Mouse (Mus musculus) ES-E14 (cell line): ENCODE results near the gene Prkag2. TPM values are rescaled to one million over a fixed set of nuclear protein-coding genes. Genes with fewer than 3 reads are reported as not detected.

ENCODE experiments used
- DNase-seq: peaks from one replicate; pipeline ENCODE4 v3.0.0-alpha.2; 2013; ENCODE audit warnings: low read depth, low spot score
- H3K27ac ChIP-seq: 2 replicates; pipeline ENCODE4 v1.5.1; 2012; ENCODE audit warnings: low read depth, mild to moderate bottlenecking, low read length, moderate library complexity, mixed read lengths; ENCODE audit not compliant: poor library complexity, insufficient read depth, severe bottlenecking
- H3K36me3 ChIP-seq: 2 replicates; pipeline ENCODE4 v1.6.1; 2012; ENCODE audit warnings: mild to moderate bottlenecking, low read length, moderate library complexity, mixed read lengths; ENCODE audit not compliant: control insufficient read depth, poor library complexity, insufficient read depth, severe bottlenecking
- H3K4me1 ChIP-seq, 2 experiments: fragments of 150-350 bp in 1 of 2; sonication (generic) in 1 of 2; 2 replicates each; pipeline ENCODE4 v1.6.1; 2012; ENCODE audit warnings: low read length in 2 of 2, mild to moderate bottlenecking in 1 of 2, mixed read lengths in 1 of 2; ENCODE audit not compliant: control insufficient read depth in 2 of 2, insufficient read depth in 2 of 2, poor library complexity in 1 of 2
- H3K4me3 ChIP-seq, 2 experiments: fragments of 150-350 bp in 1 of 2; sonication (generic) in 1 of 2; 2 replicates each; pipeline ENCODE4 v1.5.1; 2012; ENCODE audit warnings: low read length in 2 of 2, low read depth in 1 of 2, mild to moderate bottlenecking in 1 of 2, mixed read lengths in 1 of 2; ENCODE audit not compliant: insufficient read depth in 1 of 2, poor library complexity in 1 of 2, severe bottlenecking in 1 of 2
- H3K9ac ChIP-seq: 2 replicates; pipeline ENCODE4 v1.6.1; 2012; ENCODE audit warnings: low read depth, mild to moderate bottlenecking, low read length, mixed read lengths; ENCODE audit not compliant: poor library complexity, insufficient read depth, severe bottlenecking
- H3K9me3 ChIP-seq: fragments of 150-350 bp; sonication (generic); 2 replicates; pipeline ENCODE4 v1.6.1; 2012; ENCODE audit warnings: low read depth, mild to moderate bottlenecking, low read length; ENCODE audit not compliant: control insufficient read depth, insufficient read depth
- CHD2 ChIP-seq: IDR thresholded peaks from 2 replicates; pipeline ENCODE4 v1.6.1; 2014; ENCODE audit warnings: mild to moderate bottlenecking, low read depth, low read length, inconsistent platforms
- HCFC1 ChIP-seq: IDR thresholded peaks from 2 replicates; pipeline ENCODE4 v1.6.1; 2012; ENCODE audit warnings: low read length, inconsistent platforms, borderline replicate concordance; ENCODE audit not compliant: insufficient read depth
- MAFK ChIP-seq: IDR thresholded peaks from 2 replicates; pipeline ENCODE4 v1.6.1; 2014; ENCODE audit warnings: mild to moderate bottlenecking, low read depth, low read length, inconsistent platforms; ENCODE audit not compliant: insufficient read depth
- ZC3H11A ChIP-seq: IDR thresholded peaks from 2 replicates; pipeline ENCODE4 v1.6.1; 2012; ENCODE audit warnings: low read depth, mild to moderate bottlenecking, inconsistent platforms, low read length, borderline replicate concordance
- ZNF384 ChIP-seq: IDR thresholded peaks from 2 replicates; pipeline ENCODE4 v1.6.1; 2012; ENCODE audit warnings: low read depth, low read length, inconsistent platforms
- in situ Hi-C, 2 experiments: fragments of 600-800 bp; cut with MboI; formaldehyde crosslinking; loops; one replicate each; pipeline ENCODE4 v1.15.1; 2025; ENCODE audit warnings: low sequenced_read_pairs in 2 of 2, inconsistent platforms in 1 of 2; ENCODE audit not compliant: unreplicated experiment in 2 of 2
- total RNA-seq: library from RNA; depleted of rRNA; stranded (reverse); fragments of 300-350 nt; gene quantifications from 2 replicates; pipeline ENCODE4 v1.2.3, GENCODE M21; 2012

Gene Prkag2
- total RNA-seq, 1 experiment: 10.5 TPM

- in situ Hi-C loops: no loop called here
- no peaks in the 10 kb centered on the region for H3K4me1 ChIP-seq
- TF ChIP-seq ZNF384 (no peak), MAFK (no peak), CHD2 (no peak), HCFC1 (no peak), ZC3H11A (no peak)
- H3K4me3 ChIP-seq: no peak overlapping the region
- H3K9ac ChIP-seq: no peak overlapping the region
- no peak overlapping the region for H3K27ac ChIP-seq
- H3K9me3 ChIP-seq: no peaks in the 10 kb centered on the region
- DNase-seq: no peak
- H3K36me3 ChIP-seq: no peaks in the 10 kb centered on the region
Measured at GRCm38 (mm10) chr5:25089258-25089972, 11.0 kb downstream of the Prkag2 start.

- H3K27ac ChIP-seq: no peak overlapping the region
- in situ Hi-C loops: no loop called here
- H3K9ac ChIP-seq: no peak overlapping the region
- TF ChIP-seq CHD2 (no peak), MAFK (no peak), HCFC1 (no peak), ZNF384 (no peak), ZC3H11A (no peak)
- no peak overlapping the region for H3K4me3 ChIP-seq
- no peaks in the 10 kb centered on the region for H3K4me1 ChIP-seq
- DNase-seq: no peak
- no peaks in the 10 kb centered on the region for H3K36me3 ChIP-seq
- no peaks in the 10 kb centered on the region for H3K9me3 ChIP-seq
Measured at GRCm38 (mm10) chr5:25088633-25089032, 11.8 kb downstream of the Prkag2 start.

DNA sequence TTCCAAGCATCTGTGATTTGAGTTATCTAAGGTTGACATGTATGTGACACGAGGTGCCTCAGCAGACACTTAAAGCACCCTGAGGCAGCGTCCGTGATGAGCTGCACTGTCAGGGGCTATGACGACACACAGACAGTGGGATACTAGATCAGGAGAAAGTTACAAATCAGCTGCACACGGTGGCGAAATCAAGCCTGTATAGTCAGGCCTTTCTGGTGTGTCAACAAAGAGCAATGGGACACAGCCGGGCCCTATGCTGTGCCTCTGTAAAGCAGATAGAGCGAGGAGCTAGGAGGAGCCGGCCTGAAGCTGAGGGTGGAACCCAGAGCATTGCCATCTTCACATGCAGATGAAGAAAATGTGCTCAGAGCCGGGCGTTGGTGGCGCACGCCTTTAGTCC, 12.3 kb downstream of the Prkag2 start:
- in situ Hi-C loops: no loop called here

GRCm38 (mm10) chr5:25087064-25087463, 13.4 kb downstream of the Prkag2 start:
- Histone ChIP-seq H3K9me3 (no peaks in the 10 kb centered on the region), H3K36me3 (no peaks in the 10 kb centered on the region), H3K4me1 (no peaks in the 10 kb centered on the region), H3K27ac (no peak overlapping the region), H3K4me3 (no peak overlapping the region), H3K9ac (no peak overlapping the region)
- no peak for DNase-seq
- no peak for TF ChIP-seq HCFC1
- TF ChIP-seq CHD2: no peak
- no peak for TF ChIP-seq MAFK
- no peak for TF ChIP-seq ZC3H11A
- TF ChIP-seq ZNF384: no peak
- in situ Hi-C loops: no loop called here

More for the DNA sequence above, 12.3 kb downstream of the Prkag2 start:
- Histone ChIP-seq H3K36me3 (no peaks in the 10 kb centered on the region), H3K9me3 (no peaks in the 10 kb centered on the region), H3K9ac (no peak overlapping the region), H3K4me3 (no peak overlapping the region), H3K4me1 (no peaks in the 10 kb centered on the region), H3K27ac (no peak overlapping the region)
- no peak for TF ChIP-seq HCFC1
- no peak for TF ChIP-seq ZC3H11A
- no peak for TF ChIP-seq CHD2
- no peak for TF ChIP-seq MAFK
- TF ChIP-seq ZNF384: no peak
- DNase-seq: no peak
